Mouse (Mus musculus) layer of hippocampus, postnatal 10 days (tissue): Measurements from ENCODE around the gene Onecut3. TPM values are rescaled to one million over a fixed set of nuclear protein-coding genes. Genes with fewer than 3 reads are reported as not detected.

Experiments used
- DNase-seq, 2 experiments: peaks; one replicate each; pipeline ENCODE4 v3.0.0; 2021; ENCODE audit warnings: low spot score in 2 of 2
- total RNA-seq, 2 experiments: library from RNA; stranded (reverse); gene quantifications; 2 replicates each; pipeline ENCODE4 v1.2.3; 2021

The Onecut3 gene
- total RNA-seq, 2 experiments from 2014 or later: 0.07 TPM

DNA sequence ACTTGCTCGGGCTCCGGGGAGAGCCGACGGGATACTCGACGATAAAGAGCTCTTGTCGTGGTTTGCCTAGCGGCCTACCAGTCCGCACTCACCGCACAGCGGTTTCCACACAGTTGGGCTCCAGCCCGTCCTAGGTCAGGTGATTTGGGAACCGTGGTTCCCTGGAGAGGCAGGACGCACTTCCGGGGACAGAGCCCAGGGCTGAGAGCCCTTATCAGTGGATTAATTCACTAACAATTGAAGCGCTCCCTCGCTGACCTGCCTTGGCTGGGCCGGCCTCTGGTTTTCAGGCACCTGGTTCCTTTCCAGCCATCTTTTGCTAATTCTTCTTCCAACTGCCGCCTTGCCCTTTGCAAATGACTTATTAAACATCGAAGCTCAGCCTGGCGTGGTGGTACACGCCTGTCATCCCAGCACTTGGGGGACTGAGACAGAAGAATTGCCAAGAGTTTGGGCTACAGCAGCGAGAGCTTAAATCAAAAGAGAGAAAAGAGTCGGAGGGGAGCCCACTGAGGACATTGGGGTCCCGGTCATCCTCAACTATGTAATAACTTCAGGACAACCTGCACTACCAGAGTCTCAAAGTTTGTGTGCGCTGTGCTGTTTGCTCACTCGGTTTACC, 9.1 kb downstream of the Onecut3 start:
- no peak for DNase-seq

DNA sequence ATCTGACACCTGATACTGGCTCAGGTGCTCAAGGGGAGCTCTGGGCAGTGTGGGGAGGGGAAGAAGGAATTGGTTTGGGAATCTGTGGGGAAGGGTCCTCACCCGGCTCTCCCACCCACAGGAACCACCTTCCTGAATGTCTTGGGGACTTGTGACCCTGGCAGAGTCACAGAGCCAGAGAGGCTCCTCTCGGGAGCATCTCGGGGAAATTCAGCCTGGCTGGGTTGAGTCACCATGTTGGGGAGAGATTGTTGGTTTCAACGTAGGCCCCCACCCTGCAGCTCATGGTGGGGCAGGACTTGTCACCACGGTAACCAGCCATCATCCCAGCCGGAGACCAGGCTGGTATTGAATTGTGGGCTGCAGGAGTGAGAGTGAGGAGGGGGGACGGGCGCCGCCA, 10.1 kb downstream of the Onecut3 start:
- peak in 1 of 2 experiments; percentile 34 for DNase-seq

DNA sequence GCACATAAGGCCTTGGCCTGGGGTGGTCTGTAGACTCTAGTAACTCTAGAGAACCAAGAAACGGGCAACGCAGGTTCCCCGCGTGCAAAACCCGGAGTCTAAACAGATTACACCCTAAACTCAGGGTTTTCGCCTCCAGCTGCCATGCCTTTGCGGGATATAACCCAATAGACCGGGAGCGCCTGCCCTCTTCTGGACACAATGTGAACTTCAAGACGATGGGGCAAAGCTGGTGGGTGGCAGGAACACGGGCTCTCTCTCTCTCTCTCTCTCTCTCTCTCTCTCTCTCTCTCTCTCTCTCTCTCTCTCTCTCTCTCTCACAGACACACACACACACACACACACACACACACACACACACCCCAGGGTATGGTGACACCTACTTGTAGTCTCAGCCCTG, 11.6 kb downstream of the Onecut3 start:
- peak; percentile 73 to 76 for DNase-seq

DNA sequence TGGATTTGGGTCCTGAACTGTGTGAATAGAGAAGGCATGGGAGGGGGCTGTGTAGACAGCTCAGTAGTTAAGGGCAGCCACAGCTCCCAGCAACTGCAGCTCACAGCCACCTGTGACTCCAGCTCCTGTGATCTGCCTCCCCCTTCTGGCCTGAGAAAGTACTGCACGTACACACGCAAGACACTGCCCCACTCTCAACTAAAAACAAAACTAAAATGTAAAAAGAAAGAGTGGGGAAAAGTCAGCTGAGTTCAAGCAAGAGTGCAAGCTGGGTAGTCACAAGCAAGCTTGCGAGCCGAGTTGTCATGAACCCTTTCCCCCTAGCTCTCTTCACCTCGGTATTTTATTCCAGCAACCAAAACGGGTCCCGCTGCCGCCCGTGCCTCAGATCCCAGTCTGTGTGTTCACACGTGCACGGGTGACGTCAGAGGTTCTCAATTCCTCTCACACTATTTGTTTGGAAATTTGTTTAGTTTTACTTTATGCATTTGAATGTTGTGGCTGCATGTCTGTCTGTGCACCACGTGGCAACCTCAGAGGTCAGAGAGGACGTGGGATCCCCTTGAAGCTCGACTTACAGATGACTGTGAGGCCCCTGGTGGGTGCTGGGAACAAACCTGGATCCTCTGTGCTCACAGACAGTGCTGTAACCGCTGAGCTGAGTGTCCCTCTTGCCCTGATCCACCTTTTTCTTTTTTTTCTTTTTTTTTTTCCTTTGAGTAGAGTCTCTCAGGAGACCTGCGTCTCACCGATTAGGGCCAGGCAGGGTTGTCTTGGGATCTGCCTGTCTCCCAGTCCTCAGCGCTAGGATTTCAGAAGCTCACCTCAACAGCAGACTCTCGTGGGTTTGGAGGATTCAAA, 15.0 kb downstream of the Onecut3 start:
- peak; percentile 85 to 87 for DNase-seq

DNA sequence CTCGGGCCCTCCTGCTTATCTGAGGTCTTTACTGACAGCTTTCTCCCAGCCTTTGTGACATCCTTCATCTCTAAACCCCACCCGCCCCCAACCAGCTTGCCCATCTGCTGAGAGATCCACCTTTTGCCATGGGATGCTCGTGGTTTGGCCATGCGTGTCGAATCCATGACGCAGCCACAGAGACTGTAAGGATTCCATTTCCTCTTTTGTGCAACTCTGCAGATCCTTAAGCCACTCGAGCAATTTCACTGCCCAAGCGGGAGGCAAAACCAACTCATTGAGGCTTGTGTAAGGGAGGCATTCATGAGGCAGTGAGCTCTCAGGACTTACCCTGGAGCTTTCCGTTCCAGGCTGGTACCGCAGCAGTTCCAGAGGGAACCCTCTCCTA, 15.6 kb downstream of the Onecut3 start:
- DNase-seq: no peak

DNA sequence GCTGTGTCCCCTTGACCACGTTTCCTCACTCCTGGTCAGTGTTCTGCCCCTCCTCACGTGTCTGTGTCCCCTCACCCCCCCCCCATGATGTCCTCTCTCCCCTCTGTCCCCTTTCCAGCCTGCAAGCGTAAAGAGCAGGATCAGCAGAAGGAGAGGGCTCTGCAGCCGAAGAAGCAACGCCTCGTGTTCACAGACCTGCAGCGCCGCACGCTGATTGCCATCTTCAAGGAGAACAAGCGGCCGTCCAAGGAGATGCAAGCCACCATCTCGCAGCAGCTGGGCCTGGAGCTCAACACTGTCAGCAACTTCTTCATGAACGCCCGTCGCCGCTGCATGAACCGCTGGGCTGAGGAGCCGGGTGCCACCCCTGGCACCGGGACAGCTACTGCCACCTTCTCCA, 19.1 kb downstream of the Onecut3 start:
- DNase-seq: no peak

DNA sequence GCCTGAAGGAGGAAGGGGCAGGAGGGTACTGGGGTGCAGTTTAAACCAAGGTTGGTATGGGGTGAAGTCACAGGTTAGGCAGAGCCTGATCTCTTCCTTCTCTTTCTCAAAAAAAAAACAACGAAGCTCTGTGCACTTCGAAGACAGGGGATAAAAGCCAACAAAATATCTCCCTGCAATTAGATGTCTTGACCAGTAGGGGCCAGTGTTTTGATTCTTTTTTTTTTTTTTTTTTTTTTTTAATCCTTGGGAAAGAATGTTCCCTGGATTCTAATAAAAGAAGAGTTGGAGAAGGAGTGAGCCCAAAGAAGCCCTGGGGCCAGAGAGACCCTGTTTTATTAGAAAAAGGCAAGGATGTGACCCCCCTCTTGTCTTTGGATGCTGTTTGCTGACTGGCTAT, 24.7 kb downstream of the Onecut3 start:
- DNase-seq: no peak

DNA sequence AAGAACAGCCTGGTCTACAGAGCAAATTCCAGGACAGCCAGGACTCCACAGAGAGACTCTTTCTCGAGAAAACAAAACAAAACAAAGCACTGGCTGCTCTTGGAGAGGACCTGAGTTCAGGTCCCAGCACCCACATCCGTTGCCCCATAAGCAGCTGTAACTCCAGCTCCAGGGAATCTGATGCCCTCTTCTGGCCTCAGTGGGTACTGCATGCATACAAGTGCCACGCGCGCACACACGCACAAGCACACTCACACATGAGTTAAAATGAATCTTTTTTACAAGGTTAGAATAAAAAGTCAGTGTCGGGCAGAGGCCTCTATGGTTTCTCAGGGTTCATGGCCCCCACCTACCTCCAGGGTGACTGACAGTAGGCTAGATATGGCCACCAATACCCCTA, 28.7 kb downstream of the Onecut3 start:
- no peak for DNase-seq

DNA sequence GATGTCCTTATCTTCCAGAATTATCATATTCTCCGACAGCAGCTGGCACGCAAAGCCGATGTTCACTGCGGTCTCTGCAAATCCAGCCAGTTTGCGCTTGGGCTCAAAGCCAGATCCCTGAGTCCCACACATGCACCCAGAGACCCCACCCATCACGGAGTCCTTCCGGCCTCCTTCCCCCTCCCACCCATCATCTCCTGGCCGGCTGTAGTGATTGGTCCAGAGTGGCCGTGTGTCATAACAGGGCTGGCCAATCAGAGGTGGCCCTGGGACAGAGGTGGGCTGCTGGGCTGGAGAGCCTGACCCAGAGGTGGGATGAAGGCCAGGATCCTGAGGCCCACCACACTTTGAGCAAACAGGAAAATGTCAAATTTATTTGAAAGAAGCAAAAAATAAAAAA, 31.5 kb downstream of the Onecut3 start:
- no peak for DNase-seq

DNA sequence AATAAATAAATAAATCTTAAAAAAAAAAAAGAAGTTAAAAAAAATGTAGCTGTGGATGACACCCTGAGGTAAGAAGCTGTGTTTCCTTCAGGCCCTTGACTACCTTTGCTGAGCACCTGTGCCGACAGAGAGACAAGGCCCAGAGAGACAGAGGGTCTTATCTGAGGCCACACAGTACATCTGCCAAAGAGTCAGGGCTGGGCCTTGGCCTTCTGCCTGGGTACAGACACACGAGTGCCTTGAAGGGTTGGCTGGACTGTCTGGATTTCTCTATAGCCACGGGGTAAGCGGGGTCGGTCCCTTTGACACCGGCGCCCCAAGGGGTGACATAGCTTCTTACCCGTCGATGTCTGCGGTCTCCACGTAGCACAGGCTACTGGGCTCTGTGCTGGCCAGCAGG, 38.1 kb downstream of the Onecut3 start:
- no peak for DNase-seq

DNA sequence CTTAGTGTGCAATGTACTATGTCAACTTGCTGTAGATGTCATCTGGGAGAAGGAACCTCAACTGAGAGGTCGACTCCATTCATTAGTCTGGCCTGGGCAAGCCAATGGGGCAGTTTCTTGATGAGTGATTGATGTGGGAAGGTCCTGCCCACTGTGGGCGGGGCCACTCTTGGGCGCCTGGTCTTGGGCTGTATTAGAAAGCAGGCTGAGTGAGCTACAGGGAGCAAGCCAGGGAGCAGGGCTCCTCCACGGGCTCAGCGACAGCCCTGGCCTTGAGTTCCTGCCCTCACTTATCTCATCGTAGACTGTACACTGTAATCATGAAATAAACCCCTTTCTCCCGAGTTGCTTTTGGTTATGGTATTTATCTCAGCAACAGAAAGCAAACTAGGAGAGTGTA, 39.1 kb downstream of the Onecut3 start:
- DNase-seq: no peak

DNA sequence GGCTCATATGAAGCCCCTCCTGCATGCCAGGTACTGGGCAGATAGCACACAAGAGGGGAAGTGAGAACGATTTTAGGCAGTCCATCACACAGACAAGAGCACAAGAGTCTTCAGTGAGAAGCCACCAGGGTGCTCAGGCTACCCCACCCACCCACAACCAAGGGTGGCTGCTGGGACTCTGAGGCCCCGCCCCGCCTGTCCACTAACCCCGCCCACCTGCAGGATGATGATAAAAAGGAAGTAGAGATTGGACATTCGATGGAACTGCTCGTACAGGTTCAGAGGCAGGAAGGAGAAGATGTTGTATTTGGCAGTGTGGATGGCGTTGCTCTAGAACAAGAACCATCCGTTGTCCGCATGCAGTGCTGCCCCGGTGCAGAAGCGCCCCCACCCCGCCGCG, 40.4 kb downstream of the Onecut3 start:
- no peak for DNase-seq

DNA sequence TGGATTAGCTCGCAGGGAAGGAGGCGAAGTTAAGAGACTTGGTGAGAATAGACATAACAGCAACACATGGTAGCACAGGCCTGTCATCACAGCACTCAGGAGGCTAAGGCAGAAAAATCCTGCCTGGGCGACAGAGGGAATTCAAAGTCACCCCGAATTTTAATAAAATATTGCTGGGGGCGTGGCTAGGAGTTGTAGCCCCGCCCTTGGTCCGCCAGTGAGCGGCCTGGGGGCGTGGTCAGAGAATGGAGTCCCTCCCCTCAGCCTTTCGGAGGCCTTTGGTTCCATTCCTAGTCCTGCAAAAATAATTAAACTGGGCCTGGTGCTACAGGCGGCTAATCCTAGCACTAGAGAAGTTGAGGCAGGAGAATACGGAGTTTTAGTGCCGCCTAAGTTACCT, 41.1 kb downstream of the Onecut3 start:
- DNase-seq: no peak

DNA sequence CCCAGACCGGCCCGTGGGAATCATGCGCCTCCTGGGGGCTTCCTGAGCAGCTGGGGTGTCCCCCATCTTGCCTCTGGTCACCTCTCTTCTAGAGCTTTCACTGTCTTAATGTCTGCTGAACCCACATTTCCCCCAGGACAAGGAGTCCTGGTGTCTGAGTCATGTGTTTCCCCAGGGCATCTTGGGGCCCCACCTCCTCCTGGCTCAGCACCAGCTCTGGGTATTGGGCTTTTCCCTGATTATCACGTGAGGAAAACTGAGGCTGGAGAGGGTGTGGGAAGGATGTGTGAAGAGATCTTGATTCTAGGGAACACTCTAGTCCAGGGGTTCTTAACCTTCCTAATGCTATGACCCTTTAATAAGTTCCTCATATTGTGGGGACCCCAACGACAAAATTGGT, 43.5 kb downstream of the Onecut3 start:
- no peak for DNase-seq

DNA sequence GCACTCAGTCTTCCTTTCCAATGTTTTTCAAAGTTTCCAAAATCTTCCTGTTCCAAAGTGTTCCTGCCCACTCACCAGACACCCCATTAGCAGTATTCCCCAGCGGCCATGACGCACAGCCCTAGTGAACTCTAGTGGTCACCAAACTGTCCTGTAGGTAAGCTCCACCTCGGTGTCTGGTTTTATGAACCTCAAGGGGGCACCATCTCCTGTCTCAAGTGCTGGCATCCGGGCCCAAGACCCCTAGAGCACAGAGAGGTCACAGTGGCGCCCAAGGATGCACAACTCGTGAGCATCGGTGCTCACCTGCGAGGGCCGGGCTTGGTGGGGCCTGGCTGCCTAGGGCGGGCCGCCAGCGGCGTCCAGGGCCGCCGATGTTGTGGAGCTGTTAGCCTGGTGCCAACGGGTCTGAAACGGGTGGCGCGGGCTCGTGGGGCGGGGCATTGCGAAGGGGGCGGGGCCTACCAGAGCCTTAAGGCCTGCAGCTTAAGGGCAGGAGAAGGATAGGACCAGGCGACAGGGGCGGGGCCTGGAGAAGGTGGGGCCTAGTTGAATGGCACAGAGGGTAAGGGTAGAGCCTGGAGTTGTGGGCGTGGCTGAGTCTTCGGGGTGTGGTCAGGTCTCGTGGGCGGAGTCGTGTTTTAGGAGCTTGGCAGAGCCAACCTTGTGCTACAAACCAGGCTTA, 44.2 kb downstream of the Onecut3 start, which contains the start of gene Atp8b3:
Atp8b3 (minus strand) TSS at position 415 of the 685 bp plus-strand sequence.
- DNase-seq: peak in 1 of 2 experiments; percentile 46

DNA sequence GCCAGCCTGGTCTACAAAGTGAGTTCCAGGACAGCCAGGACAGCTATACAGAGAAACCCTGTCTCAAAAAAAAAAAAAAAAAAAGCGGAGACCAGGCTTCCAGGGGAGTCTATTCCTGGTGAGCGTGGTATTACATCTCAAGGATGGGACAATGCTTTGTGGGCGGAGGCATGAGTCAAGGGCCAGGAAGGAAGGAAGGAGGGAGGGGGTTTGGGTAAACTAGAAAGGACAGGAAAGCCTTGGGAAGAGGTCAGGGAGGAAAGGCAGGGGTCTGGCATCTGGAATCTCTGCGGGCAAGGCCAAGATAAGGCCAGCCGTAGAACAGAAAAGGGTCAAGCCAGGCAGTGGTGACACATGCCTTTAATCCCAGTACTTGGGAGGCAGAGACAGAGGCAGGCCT, 44.9 kb downstream of the Onecut3 start:
- DNase-seq: no peak

DNA sequence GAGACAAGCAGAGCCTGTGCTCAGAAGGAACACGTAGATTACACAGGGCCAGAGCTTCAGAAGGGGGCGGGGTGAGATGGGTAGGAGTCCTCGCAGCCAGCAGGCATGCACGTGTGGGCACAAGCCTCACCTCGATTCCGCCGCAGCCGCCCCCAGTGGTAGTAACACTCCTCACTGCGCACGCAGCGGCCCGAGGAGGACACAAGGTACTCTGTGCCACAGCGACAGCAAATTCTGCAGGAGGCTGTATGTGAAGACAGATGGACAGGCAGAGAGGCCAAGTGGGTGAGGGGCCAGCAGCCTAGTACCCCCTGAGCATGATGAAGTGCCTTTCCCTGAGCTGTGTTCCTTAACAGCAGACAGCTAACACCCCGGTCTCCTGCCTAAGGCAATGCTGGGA, 49.2 kb downstream of the Onecut3 start:
- DNase-seq: no peak

DNA sequence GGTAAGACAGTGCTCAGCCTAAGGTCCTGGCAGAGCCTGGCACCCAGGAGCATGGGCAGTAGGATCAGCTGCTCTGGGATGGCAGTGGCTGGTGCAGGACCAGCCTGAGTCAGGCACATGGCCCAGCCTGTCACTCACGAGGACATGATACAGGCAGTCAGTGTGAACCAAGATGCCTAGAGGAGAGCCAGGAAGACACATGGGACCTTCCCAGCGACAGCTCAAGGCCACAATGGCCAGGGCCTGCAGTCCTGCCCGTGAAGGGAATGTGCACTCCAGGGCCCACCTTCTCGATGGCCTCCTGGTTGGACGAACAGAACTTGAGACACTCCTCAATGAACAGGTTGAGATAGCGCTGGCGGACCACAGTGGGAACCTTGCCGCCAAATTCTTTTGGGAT, 51.0 kb downstream of the Onecut3 start:
- DNase-seq: no peak

DNA sequence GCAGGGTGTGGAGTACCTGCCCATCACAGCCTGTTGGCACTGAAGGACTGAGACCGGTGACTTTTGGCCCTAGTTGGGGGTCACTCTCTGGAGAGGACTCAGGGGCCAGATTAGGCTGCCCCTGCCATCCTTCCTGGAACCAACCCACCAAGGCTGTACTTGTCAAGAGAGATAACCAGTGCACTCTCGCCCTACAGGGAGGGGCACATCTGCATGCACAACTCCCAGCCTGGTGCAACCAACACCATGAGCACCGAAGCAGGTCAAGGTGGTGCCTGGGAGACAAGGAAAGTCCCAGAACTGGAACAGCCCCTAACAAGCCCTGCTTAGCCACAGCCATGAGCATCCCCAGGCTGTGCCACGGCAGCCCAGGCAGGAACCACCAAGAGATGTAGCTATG, 52.3 kb downstream of the Onecut3 start:
- DNase-seq: no peak

DNA sequence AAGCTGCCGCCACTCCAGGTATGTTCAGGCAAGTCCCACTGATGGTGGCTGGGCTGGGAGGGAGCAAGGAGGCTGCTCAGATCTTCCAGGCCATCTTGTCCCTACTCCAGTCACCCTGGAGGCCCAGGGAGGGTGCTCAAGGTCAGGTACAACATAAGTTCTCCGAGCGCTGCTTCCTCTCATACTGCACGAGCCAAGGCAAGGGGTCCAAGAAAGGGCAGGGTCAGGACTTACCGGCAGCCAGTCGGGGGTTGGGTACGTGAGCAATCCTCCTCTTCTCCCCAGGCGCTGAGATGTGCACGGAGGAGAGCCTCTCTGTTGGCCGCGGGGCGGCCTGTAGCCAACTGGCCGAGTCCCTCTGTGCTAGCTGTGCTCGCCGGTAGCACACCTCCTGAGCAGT, 52.9 kb downstream of the Onecut3 start:
- no peak for DNase-seq

DNA sequence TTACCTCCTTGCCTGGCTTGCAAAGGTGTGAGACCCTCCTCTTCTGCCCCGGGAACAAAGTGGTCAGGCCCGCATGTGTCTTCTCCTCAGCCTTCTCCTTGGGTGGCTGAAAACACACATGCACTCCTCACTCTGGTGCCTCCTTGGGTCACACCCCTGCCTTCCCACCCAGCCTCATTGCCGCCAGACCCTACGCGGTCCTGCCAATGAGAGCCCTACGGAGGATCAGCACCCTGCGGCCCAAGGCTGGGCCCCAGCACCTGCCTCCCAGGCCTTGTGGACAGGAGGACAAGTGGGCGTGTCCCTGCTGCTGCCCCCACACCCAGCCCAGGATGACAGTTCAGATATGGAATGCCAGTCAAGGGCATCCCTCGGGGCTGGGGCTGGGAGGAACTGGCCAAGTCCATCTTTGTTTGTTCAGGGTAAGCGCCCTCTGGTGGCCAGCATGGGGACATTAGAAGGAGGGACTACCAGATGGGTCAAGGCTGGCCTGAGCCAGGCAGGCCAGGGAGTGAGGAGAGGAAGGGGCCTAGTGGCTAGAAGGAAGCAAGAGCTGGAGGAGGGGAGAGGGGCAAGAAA, 53.9 kb downstream of the Onecut3 start:
- peak; percentile 69 to 76 for DNase-seq

DNA sequence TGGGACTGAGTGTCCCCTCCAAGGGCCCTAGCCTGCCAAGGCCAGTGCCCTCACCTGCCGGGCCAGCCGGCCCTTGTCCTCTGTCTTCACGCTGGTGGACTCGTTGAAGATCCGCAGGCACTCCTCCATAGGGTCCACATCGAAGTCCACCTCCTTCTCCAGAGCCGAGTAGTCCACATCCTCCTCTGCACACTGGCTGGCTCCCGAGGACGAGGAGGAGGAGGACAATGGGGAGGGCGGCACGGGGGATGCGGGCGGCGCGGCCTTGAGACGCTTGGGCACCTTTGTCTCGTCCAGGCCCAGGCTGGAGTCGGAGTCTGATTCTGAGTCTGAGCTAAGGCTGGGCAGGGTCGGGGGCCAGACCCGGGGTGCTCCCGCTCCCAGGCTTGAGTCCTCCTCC, 54.6 kb downstream of the Onecut3 start:
- DNase-seq: no peak
